In genomic region chr2:18415242-18415641, GRCm38 (mm10) we compare ENCODE assay signal across 23 mouse cellular contexts.
"Had no signal": no experiment of that assay in that cellular context is flagged by ENCODE, and none has a peak within 500 bp of the region (broad histone marks: within the 10 kb centered on the region; RNA-seq: fewer than 3 reads in every experiment).

No protein-coding gene starts in this region.

- H3K9me3 ChIP-seq: limb, embryonic 10.5 days; limb, embryonic 13.5 days; liver, embryonic 13.5 days; neural tube, embryonic 12.5 days; neural tube, embryonic 15.5 days; stomach, embryonic 15.5 days had no signal

- H3K4me3 ChIP-seq: layer of hippocampus, adult 2 months; limb, embryonic 10.5 days; limb, embryonic 13.5 days; liver, embryonic 13.5 days; neural tube, embryonic 12.5 days; neural tube, embryonic 15.5 days; stomach, embryonic 15.5 days had no signal

- H3K4me2 ChIP-seq: limb, embryonic 13.5 days; liver, embryonic 13.5 days; midbrain, embryonic 11.5 days; neural tube, embryonic 12.5 days; neural tube, embryonic 15.5 days; stomach, embryonic 15.5 days had no signal

- H3K36me3 ChIP-seq: limb, embryonic 10.5 days; limb, embryonic 13.5 days; liver, embryonic 13.5 days; neural tube, embryonic 12.5 days; neural tube, embryonic 15.5 days; stomach, embryonic 15.5 days had no signal

- H3K27me3 ChIP-seq: limb, embryonic 13.5 days; liver, embryonic 13.5 days; neural tube, embryonic 12.5 days; neural tube, embryonic 15.5 days; stomach, embryonic 15.5 days had no signal

- DNase-seq: kidney, adult 2 months; kidney, postnatal 25 days; layer of hippocampus, adult 9-11 months; liver; liver, embryonic 13.5 days; lung, adult 2 months; lung, postnatal 14 days; lung, postnatal 4 days; midbrain, embryonic 14.5 days; retina, postnatal 1 day; right cerebral cortex, postnatal 25 days; spleen, adult 18-20 months; thymus, adult 18-20 months; thymus, postnatal 14 days; thymus, postnatal 4 days had no signal

- H3K4me1 ChIP-seq: limb, embryonic 10.5 days; limb, embryonic 13.5 days; liver, embryonic 13.5 days; neural tube, embryonic 12.5 days; neural tube, embryonic 15.5 days; stomach, embryonic 15.5 days had no signal

- H3K27ac ChIP-seq: kidney, postnatal 0 days; layer of hippocampus, adult 2 months; limb, embryonic 10.5 days; limb, embryonic 13.5 days; liver, embryonic 13.5 days; neural tube, embryonic 12.5 days; neural tube, embryonic 15.5 days; stomach, embryonic 15.5 days had no signal

- H3K9ac ChIP-seq: limb, embryonic 13.5 days; liver, embryonic 13.5 days; neural tube, embryonic 12.5 days; neural tube, embryonic 15.5 days; stomach, embryonic 15.5 days had no signal
